Mouse (Mus musculus): ENCODE data around the gene Lyve1. TPM values are rescaled to one million over a fixed set of nuclear protein-coding genes. Genes with fewer than 3 reads are reported as not detected.
"Not testable (repeated sequence)": the region's sequence is repeated elsewhere in the genome, so short reads cannot be mapped to it uniquely, and the experiment has no call there.

The Lyve1 gene
- total RNA-seq (2015) (0.10 TPM in 1 of 2 replicates, not detected in the other), total RNA-seq (2017) (not detected in 2 replicates)

DNA sequence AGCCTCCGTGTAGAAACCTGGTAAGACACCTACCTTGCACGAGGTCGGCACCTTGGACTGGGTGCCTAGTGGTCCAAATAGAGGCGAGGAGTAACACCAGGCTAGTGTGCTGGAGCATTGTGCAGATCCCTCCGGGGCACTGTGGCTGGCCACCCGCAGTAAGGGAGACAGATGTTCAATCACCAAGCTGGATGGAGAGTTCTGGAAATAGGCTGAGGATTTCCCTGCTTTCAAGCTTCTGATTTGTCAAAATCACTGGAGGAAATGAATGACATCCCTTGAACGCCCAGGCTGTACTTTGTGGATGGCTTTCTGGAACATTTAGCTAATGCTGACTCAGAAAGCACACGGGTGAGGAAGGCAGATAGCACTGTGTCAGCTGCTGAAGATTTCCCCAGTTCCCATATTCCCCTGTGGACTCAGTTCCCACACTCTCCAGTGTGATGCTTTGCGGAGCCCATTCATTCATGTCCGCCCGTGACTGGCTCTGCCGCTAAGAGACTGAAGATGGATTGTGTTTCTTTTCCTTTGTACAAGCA, at the start of gene Lyve1:
Lyve1 (minus strand) TSS at position 489 of the 539 bp plus-strand sequence.
- ATAC-seq (replicated peaks; ENCODE audit: poor library complexity), result no peak

DNA sequence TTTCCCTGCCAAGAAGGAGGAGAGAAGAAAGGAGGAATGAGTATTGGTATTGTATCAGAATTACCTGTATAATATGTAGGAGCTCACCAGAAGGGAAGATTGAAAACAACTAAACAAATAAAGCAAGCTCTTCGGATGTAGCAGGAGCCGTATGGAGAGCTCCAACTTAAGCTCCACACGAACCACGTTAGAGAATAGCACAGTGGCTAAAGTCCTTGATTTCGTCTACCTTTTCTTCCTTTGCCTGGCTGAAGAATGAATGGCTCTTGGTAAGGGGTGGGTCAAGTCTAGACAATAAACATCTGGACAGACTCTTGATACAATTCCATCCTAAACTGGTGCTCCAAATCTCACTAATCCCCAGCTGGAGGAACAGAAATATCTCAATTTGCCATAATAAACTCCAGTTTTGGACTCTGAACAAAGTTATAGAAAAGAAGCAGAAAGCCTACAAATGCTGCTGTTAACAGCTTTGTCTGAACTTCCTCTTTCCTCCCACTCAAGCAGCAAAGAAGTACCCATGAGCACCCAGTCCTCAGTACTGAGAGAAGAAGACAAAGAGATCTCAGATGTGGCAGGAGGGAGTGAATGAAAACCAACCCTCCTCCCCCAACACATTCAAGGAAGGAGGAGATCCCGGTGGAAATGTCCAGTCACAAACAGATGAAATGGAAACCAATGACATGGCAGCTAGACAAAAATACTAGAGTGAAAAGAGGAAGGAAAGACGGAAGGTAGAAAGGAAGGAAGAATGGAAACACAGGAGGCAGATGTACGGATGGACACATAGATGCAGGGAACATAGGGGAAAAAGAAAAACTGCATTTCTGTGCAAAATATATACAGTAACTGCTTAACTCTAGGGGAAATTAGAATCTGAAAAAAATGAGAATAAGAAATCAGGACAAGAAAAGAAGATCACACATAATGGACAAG, 45.4 kb upstream of the Lyve1 start:
- peak; percentile 50 for ATAC-seq (replicated peaks; ENCODE audit: poor library complexity)

DNA sequence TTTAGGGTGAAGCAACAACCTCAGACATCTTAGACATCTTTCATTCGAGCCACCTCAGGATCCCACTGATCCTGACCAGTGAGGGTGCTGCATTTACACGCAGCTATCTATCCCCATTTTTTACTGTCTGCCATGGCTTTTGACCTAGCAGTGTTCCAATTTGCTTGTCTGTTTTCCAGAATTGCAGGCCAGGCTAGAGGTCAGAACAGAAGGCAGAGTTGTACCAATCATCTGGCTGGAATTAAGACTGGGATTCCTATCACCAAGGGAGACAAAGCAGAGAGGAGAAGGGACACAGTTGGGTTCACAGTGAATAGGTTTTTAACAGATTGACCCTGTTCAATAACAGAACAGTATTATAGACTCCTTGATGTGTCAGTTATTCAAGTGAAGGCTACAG, 43.5 kb upstream of the Lyve1 start:
- no peak for ATAC-seq (replicated peaks; ENCODE audit: poor library complexity)

DNA sequence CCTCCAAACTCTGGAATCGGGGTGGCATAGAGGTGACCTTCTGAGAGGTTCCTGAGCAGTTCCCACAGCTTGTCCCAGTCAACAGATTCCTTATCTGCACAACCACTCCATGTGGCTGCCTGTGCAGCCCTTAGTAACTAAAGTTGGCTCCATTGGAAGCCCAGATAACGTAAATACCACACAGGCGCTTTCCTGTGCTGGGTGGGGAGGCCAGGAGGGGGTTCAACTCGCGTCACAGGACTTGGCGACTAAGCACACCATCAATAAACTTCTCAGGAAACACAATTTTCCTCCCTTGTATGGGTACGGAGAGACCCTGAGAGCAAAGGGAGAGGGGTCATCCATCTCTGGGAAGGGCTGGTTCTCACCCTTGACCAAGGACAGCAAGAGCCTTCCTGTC, 40.2 kb upstream of the Lyve1 start:
- peak; percentile 82 for ATAC-seq (replicated peaks; ENCODE audit: poor library complexity)

DNA sequence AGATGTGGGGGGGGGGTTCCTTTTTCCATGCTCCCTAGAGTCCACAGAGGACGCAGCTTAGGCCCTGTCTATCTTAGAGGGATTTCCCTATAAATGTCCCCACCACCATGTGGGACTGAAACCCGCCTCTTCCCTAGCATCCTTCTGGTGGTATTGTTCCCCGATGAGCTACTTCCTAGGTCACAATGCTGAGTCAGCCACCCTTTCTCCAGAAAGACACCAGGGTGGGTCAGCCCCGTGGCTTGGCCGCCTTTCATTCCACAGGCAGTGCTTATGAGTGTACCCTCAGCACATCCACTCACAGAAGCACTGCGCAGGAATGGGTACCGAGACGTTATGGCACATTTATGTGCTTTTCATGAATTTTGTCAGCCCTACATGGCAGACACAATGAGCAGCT, 34.2 kb upstream of the Lyve1 start:
- no peak for ATAC-seq (replicated peaks; ENCODE audit: poor library complexity)

DNA sequence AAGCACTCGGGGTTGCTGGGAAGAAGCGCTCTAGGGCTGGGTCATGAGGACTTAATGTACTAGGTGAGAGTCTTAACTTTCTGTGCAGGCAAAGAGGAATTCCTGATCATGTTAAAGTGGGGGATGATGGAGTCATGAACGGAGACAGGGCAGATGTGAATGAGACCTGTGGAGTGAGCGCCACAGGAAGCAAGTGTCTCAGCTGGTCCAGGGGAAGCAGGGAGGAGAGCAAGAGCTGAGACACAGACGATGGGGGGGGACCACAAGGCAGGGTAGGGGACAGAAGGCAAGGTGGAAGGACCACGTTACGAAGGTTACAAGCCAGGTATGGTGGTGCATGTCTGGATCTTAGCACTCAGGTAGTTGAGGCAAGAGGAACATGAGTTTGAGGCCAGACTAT, 33.4 kb upstream of the Lyve1 start:
- ATAC-seq (replicated peaks; ENCODE audit: poor library complexity), result no peak

DNA sequence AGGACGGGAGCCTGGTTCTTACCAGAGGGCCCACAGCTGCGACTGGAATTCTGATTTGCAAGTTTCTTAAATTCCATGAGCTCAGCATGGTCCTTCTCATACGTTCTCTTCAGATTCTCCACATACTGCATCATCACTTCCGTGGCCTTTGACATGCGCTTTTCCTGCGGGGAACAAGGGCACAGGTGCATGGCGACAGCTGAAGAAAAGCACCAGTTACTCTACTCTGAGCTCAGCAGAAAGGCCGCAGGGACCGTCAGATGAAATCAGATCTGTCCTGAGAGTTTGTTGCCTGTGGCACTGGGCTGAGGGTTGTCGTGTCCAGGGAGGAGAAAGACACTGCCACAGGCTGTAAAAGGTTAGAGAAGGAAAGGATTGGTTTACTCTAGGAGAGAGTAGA, 32.7 kb upstream of the Lyve1 start:
- not testable (repeated sequence) for ATAC-seq (replicated peaks; ENCODE audit: poor library complexity)

DNA sequence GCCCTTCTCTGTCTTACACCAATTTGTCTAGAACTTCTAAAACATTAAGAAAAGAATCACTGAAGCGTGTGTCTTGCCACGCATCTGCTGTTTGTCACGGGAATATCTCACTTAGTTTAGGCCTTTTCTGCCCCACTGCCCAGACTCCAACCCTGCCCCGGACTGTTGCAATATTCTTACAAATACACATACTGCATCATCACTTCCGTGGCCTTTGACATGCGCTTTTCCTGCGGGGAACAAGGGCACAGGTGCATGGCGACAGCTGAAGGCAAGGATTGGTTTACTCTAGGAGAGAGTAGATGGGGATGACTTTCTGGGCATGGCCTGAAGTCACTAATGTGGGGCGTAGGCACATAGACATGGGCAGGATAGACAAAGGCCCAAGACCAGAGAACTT, 31.6 kb upstream of the Lyve1 start:
- peak; percentile 54 for ATAC-seq (replicated peaks; ENCODE audit: poor library complexity)

DNA sequence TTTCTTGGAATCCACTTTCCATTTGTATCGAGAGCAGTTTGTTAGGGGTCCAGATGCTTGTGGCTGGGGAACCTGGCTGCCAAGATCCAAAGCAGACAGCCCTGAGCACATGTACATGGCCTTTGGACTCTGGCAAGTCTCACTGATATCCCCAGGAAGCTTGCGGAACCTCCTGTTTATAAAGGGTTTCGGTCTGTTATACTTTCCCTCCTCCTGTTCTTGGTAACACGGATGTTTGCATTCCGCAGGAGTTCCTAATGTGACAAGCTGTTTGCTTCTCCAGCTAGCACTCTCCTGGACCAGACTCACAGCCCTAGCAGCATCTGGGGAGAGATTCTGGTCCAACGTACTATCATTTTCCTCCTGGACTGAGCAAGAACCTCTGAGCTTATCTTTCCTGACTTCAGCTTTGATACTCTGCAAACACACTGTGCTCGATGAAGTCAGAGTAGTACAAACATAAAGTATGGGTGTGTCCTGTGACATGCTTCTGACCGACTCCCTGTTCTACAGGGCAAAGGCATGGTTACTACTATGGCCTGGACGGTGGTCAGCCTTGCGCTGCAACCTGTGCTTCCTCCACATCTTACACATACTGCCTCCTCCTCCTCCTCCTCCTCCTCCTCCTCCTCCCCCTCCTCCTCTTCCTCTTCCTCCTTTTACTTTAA, 31.0 kb upstream of the Lyve1 start:
- peak; percentile 23; the same call in 1 of the 2 replicates for ATAC-seq (replicated peaks; ENCODE audit: poor library complexity)

DNA sequence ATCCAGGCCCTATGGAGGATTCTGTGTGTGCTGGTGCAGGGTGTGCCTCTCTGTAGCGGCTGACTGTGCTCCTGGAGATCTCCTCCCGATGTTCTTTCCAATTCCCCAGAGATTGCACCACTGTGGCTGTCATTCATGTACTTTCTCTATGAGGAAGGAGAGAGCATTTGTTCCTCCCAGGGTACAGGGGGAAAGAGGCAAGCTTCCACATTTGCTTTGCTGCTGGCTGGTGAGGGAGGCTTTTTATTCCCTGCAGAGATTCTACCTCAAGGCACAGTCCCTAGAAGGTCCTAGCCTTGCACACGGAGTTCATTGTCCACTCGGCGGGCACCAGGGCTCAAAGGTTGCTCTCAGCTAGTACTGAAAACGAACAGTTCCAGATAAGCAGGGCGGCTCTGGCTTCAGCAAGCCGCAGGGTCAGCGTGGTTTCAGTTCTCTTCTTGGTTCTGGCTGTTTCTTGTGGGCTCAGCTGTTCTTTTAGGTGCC, 28.5 kb upstream of the Lyve1 start:
- peak; percentile 80 for ATAC-seq (replicated peaks; ENCODE audit: poor library complexity)

DNA sequence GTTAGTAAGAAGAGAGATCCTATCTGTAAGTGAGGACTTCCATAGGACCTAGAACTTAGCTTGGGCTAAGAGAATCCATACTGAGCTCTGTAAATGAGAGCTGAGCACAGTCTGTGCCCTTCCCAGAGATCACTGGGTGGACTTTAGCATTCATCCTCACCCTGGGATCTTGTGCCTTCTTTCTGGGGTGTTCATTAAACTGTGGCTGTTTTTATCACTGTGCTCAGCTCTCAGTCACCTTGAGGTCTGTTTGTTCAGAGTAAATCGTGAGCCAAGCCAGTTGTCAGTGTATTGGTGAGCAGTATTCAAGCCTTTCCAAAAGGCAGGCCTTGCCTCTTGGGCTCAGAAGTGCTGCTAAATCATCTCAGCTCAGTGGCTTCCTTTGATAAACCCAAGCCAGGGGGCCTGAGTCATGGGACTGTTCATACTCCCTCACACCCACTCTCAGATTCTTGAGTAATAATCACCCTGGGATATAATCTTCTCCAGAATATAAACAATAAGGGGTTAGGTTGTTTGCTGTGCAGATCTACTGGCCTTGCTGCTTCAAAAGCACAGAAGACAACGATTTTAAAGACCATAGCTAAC, 18.8 kb upstream of the Lyve1 start:
- no peak for ATAC-seq (replicated peaks; ENCODE audit: poor library complexity)

DNA sequence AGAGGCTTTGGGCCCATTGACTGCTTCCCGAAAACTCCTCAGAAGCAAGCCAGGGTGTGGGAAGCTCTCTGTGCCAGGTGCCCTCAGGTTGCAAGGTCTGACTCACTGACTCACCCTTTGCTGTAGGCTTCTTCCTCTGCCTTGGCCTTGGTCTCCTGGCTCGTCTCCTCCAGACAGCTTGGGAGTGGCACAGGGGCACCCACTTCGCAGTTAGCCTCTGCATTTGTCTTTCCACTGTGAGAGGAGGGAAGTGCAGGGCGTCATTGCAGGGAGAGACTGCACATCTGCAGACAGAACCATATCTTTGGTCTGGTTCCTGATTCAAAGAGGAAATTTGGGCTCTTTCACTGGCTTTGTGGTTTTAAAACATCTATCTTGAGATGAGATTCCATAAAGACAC, 15.0 kb upstream of the Lyve1 start:
- ATAC-seq (replicated peaks; ENCODE audit: poor library complexity), result peak; percentile 42; the same call in 1 of the 2 replicates

DNA sequence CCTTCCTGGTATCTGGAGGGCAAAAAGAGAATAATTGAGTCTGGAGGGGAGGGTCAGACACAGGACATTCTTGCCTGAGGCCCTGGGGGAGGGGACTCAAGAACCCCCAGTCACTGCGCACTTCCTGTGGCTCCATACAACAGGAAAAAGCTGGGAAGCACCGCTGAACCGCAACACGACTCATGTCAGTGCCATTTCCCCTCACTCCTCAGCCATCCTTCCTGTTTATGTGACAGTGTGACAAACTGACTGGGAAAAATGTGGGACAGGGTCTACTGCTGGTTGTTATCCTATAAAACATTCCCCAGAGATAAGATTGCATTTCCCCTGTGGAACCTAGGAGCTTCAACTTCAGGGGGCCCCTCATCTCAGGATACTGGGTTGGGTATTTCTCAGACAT, 13.9 kb upstream of the Lyve1 start:
- ATAC-seq (replicated peaks; ENCODE audit: poor library complexity), result peak; percentile 40

DNA sequence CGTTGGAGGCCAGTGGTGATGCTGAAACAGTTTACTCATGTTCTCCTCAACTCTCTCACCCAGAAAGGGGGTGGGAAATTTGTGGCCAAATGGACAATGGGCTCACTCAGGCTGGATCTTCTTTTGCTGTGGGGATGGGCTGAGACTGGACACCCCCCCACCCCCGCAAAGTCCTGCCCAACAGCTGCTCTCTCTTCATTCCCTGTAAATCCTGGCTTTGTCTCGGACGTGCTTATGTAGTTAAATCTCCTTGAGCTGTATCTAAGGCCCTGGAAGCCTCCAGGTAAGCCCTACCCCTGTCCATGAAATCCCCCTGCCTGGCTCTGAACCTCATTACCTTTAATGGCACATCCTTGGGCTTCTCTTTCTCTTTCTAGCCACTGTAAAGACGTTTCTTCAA, 5.8 kb upstream of the Lyve1 start:
- no peak for ATAC-seq (replicated peaks; ENCODE audit: poor library complexity)

DNA sequence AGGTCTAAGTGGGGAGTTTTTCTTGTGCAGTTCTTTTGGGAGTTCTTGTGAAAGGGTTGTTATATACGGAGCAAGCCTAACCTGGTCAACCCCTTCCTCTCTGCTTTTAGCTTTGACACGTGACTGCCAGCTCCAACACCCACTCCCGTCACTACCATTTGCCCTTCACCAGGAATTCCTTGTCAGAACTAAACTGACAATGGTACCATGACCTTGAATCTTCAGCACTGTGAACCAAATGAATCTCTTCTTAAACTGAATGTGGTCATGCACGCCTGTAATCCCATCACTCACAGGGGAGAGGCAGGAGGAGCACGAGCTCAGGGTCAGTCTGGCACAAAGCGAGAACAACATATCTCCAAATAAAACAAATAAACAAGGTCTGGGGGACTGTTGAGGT, 4.1 kb upstream of the Lyve1 start:
- no peak for ATAC-seq (replicated peaks; ENCODE audit: poor library complexity)

DNA sequence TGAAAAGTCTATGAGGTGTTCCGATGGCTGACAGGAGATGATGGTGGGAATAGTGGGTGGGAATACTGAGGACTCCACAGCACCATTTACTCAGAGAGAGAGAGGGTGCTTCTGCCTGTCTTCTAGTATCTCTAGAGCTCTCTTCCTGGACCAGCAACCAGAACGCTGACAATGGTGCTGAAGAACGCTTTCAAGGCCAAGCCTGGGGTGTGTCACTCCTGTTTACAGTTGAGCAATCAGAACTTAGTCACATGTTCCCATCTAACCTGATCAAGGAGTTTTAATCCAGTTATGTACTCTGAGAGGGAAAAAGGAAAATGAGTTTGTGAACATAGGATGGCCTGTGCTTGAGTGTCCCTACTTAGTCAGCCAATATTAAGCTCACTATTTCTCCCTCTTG, 3.0 kb upstream of the Lyve1 start:
- ATAC-seq (replicated peaks; ENCODE audit: poor library complexity), result no peak

DNA sequence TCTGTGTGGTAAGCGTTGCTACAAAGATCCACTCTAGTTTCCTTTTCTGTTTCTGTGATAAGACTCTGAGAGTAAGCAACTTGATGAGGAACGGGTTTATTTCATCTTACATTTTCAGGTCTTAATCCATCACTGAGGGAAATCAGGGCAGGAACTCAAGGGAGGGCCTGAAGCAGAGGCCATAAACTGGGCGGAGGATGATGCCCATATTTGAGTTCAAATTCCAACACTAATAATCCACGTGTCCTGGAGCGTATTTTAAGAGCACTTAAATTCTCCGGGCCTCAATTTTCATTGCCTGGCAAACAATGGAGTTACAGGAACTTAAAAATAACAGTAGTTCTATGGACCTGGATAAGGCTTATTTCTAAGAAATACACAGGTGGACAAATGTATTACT, 2.5 kb upstream of the Lyve1 start:
- no peak for ATAC-seq (replicated peaks; ENCODE audit: poor library complexity)

DNA sequence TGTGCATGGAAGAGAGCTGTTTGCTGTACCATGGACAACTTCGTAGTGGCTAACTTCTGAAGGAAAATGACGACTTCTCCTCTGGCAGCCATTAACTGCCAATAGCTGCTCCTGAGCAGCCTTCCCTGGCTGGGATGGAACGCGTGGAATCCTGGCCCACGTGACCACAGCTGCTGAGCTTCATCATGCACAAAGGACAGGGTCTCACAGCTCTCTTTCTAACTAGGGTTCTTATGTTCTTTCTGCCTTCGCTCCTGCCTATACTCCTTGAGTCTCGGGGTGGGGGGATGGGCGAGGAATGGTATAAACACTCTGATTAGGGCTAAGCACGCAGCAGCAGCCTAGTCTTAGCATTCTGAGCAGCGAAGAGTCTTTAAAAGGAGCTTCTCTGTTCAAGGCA, 2.0 kb upstream of the Lyve1 start:
- ATAC-seq (replicated peaks; ENCODE audit: poor library complexity), result no peak

DNA sequence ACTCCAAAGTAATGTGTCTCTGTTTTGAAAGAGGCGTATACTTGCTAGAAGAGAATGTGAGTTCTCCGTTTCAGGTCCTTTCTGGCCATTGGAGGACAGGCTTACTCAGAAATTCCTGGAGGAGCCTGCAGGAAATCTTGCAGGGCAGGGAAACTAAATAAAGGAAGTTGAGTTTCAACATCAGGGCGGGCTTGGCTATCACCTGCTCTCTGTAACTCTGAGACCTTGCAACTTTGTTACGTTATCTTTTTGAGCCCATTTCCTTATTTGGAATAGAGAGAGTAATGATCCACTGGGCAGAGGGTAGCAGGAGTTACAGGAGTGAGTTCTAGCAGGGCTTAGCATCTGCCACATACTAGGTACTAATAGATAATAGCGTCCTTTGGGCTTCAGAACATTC, 2.9 kb downstream of the Lyve1 start:
- peak; percentile 78 for ATAC-seq (replicated peaks; ENCODE audit: poor library complexity)

DNA sequence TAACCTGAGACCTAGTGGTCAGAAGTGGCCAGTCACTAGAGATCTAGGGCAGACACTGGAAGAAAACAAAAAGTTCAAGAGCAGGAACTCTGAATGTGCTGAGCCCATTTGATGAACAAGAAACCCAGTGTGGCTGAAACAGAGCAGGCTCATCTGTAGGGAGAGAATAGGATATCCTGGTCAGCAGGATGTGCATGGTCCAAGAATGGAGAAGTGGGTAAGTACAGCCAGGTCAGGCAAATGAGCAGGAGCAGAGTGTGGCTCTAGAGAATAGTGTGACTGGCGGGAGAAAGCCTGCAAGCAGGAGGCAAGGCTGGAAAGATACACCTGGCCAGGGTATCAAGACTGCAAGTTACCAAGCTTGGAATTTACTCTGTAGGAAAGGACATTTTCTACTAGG, 7.4 kb downstream of the Lyve1 start:
- peak; percentile 55 for ATAC-seq (replicated peaks; ENCODE audit: poor library complexity)

DNA sequence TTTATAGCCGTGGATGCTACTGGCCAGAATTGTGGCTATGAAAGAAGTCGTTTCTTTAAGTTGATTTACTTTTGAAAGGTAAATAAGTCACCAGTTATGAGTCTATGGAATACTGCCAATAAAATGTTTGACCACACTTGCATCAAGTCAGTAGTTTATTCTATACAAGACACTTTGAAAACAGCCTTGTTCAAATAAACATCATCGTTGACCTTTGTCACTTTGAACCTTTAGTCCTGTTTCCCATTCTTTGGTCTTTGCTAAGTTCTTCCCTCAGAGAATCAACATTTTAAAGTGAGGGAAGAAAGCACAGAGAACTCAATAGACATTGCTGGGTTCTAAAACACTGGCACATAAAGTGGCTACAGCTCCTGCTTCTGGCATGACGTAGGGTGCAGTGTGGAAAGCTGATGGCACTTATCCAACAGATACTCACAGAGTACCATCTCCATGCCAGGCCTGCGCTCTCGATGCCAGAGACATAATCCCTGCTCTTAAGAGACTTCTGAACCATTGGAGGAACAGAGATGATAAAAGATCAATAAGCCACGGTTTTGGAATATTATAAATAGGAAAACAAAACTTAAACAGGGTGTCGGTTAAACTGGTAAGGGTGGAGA, 8.0 kb downstream of the Lyve1 start:
- no peak for ATAC-seq (replicated peaks; ENCODE audit: poor library complexity)

Measured in megakaryocyte progenitor cell, adult 5-6 weeks (primary cell).